Mouse (Mus musculus): ENCODE measurements around the gene Supt3. TPM values are rescaled to one million over a fixed set of nuclear protein-coding genes. Genes with fewer than 3 reads are reported as not detected.

Supt3 gene
- polyA plus RNA-seq, 2 experiments, result 10.5 to 21.3 TPM

GRCm38 (mm10) chr17:44783143-44783542 is 6.2 kb downstream of the Supt3 start:
- no peaks in the 10 kb centered on the region for H3K36me3 ChIP-seq (ENCODE audit: control insufficient read depth, insufficient read depth, low read length)
- ATAC-seq (ENCODE audit: low FRiP score, low read depth) (no peak), DNase-seq (ENCODE audit: low spot score) (no peak)
- H3K27ac ChIP-seq (replicated peaks; ENCODE audit: low read depth, low read length), result no peak overlapping the region
- TF ChIP-seq POLR2A (IDR thresholded peaks at IDR 0.05; ENCODE audit: borderline replicate concordance, extremely low read depth, insufficient read depth, insufficient read length), result no peak
- no peaks in the 10 kb centered on the region for H3K9me3 ChIP-seq (ENCODE audit: control insufficient read depth, low read length)
- H3K4me2 ChIP-seq (replicated peaks; ENCODE audit: low read depth, low read length, severe bottlenecking), result no peak overlapping the region
- H3K4me1 ChIP-seq (ENCODE audit: control insufficient read depth, insufficient read depth, low read length), result peaks cover 2% of the 10 kb centered on the region; the same call in 1 of the 2 replicates
- H3K9ac ChIP-seq (ENCODE audit: low read depth, low read length, severe bottlenecking), result no peak overlapping the region
- H3K4me3 ChIP-seq (replicated peaks; ENCODE audit: low read length), result no peak overlapping the region
- 78% methylated on average over 2 of the region's 2 CpGs for WGBS
- H3K27me3 ChIP-seq (ENCODE audit: control insufficient read depth, insufficient read depth, low read length), result no peaks in the 10 kb centered on the region

GRCm38 (mm10) chr17:44788982-44789747 is 12.2 kb downstream of the Supt3 start:
- H3K4me2 ChIP-seq (replicated peaks; ENCODE audit: low read depth, low read length, severe bottlenecking), result no peak overlapping the region
- 77% methylated on average over 5 of the region's 5 CpGs for WGBS
- no peak for ATAC-seq (ENCODE audit: low FRiP score, low read depth)
- H3K27ac ChIP-seq (replicated peaks; ENCODE audit: low read depth, low read length), result no peak overlapping the region
- H3K27me3 ChIP-seq (ENCODE audit: control insufficient read depth, insufficient read depth, low read length), result no peaks in the 10 kb centered on the region
- H3K36me3 ChIP-seq (ENCODE audit: control insufficient read depth, insufficient read depth, low read length), result no peaks in the 10 kb centered on the region
- no peak overlapping the region for H3K4me3 ChIP-seq (replicated peaks; ENCODE audit: low read length)
- no peak for DNase-seq (ENCODE audit: low spot score)
- no peaks in the 10 kb centered on the region for H3K4me1 ChIP-seq (ENCODE audit: control insufficient read depth, insufficient read depth, low read length)
- no peaks in the 10 kb centered on the region for H3K9me3 ChIP-seq (ENCODE audit: control insufficient read depth, low read length)
- no peak overlapping the region for H3K9ac ChIP-seq (ENCODE audit: low read depth, low read length, severe bottlenecking)
- no peak for TF ChIP-seq POLR2A (IDR thresholded peaks at IDR 0.05; ENCODE audit: borderline replicate concordance, extremely low read depth, insufficient read depth, insufficient read length)

- Histone ChIP-seq H3K27ac (replicated peaks; ENCODE audit: low read depth, low read length) (no peak overlapping the region), H3K9ac (ENCODE audit: low read depth, low read length, severe bottlenecking) (no peak overlapping the region)
- TF ChIP-seq POLR2A (IDR thresholded peaks at IDR 0.05; ENCODE audit: borderline replicate concordance, extremely low read depth, insufficient read depth, insufficient read length), result no peak
Measured at GRCm38 (mm10) chr17:44792218-44792917, 15.4 kb downstream of the Supt3 start.

DNA sequence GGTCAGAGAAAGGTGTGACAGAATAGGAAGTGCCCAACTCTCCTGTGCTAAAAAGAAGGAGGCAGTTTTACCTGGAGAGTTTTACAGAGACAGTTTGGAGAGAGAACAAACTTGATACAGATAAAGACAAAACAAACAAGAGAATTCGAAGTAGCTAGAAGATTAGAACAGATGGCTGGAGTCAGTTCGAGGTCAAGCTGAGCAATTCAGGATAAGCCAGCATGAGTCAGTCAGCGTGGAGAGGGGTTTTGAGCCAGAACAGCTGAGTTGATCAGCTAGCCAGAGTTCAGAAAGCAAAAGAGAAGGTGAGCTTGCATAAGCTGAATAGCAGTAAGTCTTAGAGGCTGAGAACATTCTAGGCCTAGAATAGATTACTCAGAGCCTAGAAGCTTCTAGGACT is 20.4 kb downstream of the Supt3 start:
- Histone ChIP-seq H3K9me3 (ENCODE audit: control insufficient read depth, low read length) (no peaks in the 10 kb centered on the region), H3K27me3 (ENCODE audit: control insufficient read depth, insufficient read depth, low read length) (no peaks in the 10 kb centered on the region), H3K4me2 (replicated peaks; ENCODE audit: low read depth, low read length, severe bottlenecking) (no peak overlapping the region), H3K27ac (replicated peaks; ENCODE audit: low read depth, low read length) (no peak overlapping the region), H3K36me3 (ENCODE audit: control insufficient read depth, insufficient read depth, low read length) (no peaks in the 10 kb centered on the region; the same call in 1 of the 2 replicates), H3K4me1 (ENCODE audit: control insufficient read depth, insufficient read depth, low read length) (no peaks in the 10 kb centered on the region), H3K4me3 (replicated peaks; ENCODE audit: low read length) (no peak overlapping the region), H3K9ac (ENCODE audit: low read depth, low read length, severe bottlenecking) (no peak overlapping the region)
- 67% methylated on average over 3 of the region's 3 CpGs for WGBS
- ATAC-seq (ENCODE audit: low FRiP score, low read depth) (no peak), DNase-seq (ENCODE audit: low spot score) (no peak)
- no peak for TF ChIP-seq POLR2A (IDR thresholded peaks at IDR 0.05; ENCODE audit: borderline replicate concordance, extremely low read depth, insufficient read depth, insufficient read length)

More at GRCm38 (mm10) chr17:44792218-44792917, 15.4 kb downstream of the Supt3 start:
- DNase-seq (ENCODE audit: low spot score) (no peak), ATAC-seq (ENCODE audit: low FRiP score, low read depth) (no peak)
- 90% methylated on average over 12 of the region's 12 CpGs for WGBS
- Histone ChIP-seq H3K4me1 (ENCODE audit: control insufficient read depth, insufficient read depth, low read length) (no peaks in the 10 kb centered on the region), H3K36me3 (ENCODE audit: control insufficient read depth, insufficient read depth, low read length) (no peaks in the 10 kb centered on the region), H3K9me3 (ENCODE audit: control insufficient read depth, low read length) (no peaks in the 10 kb centered on the region), H3K4me2 (replicated peaks; ENCODE audit: low read depth, low read length, severe bottlenecking) (no peak overlapping the region), H3K27me3 (ENCODE audit: control insufficient read depth, insufficient read depth, low read length) (no peaks in the 10 kb centered on the region), H3K4me3 (replicated peaks; ENCODE audit: low read length) (no peak overlapping the region)

- no peak overlapping the region for H3K4me2 ChIP-seq (replicated peaks; ENCODE audit: low read depth, low read length, severe bottlenecking)
- TF ChIP-seq POLR2A (IDR thresholded peaks at IDR 0.05; ENCODE audit: borderline replicate concordance, extremely low read depth, insufficient read depth, insufficient read length), result no peak
Measured at GRCm38 (mm10) chr17:44807031-44807430, 30.1 kb downstream of the Supt3 start.

More at GRCm38 (mm10) chr17:44807031-44807430, 30.1 kb downstream of the Supt3 start:
- Histone ChIP-seq H3K4me1 (ENCODE audit: control insufficient read depth, insufficient read depth, low read length) (peaks cover 3% of the 10 kb centered on the region; the same call in 1 of the 2 replicates), H3K27ac (replicated peaks; ENCODE audit: low read depth, low read length) (no peak overlapping the region), H3K27me3 (ENCODE audit: control insufficient read depth, insufficient read depth, low read length) (no peaks in the 10 kb centered on the region), H3K36me3 (ENCODE audit: control insufficient read depth, insufficient read depth, low read length) (no peaks in the 10 kb centered on the region), H3K4me3 (replicated peaks; ENCODE audit: low read length) (no peak overlapping the region), H3K9me3 (ENCODE audit: control insufficient read depth, low read length) (no peaks in the 10 kb centered on the region), H3K9ac (ENCODE audit: low read depth, low read length, severe bottlenecking) (no peak overlapping the region)
- ATAC-seq (ENCODE audit: low FRiP score, low read depth), result no peak
- no peak for DNase-seq (ENCODE audit: low spot score)
- WGBS, result 86% methylated on average over 1 of the region's 1 CpGs
